Mouse (Mus musculus): ENCODE measurements around the gene Nos3.

Gene Nos3

DNA sequence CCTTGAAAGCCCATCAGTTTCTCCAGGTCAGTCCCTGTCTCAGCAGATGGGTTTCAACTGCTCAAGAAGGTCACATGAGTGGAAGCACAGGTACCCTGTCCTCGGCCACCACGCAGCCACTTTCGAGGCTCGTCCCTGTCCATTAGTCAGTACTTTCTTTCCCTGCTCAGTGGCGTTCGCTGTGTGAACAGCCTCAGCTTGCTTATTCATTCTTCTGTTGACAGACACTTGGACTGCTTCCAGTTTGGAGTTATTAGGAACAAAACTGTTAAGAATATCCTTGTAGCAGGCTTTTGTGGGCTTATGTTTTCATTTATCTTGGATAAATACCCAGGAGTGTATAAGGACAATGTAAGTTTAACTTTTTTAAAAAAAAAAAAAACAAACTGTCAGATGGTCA, 9.6 kb downstream of the Nos3 start:
- in situ Hi-C loops (cut with MboI, MseI): no loop called here

DNA sequence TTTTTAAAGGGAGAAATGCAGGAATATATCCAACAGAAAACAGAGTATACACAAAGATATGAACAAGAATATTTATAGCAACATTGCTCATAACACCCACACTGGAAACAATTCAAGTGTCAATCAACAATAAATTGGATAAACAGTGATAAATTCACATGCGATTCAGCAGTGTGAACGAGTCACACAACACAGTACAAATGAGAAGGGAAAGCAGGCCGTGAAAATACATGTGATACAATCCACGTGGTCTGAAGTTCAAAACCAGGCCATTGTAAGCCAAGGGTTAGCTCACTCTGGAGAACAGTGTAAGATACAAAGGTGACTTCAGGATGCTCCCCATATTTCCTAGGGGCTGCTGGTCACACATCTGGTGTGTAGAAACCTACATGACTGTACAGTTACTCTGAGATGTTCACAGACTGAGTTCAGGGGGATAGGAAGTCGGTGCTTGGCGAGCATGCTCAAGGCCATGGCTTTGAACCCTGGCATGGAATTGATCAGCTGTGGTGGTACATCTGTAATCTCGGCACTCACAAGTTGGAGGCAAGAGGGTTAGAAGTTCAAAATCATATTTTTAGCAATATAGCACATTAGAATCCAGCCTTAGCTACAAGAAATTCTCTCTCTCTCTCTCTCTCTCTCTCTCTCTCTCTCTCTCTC, 10.2 kb downstream of the Nos3 start:
- in situ Hi-C loops (cut with MboI, MseI): no loop called here

DNA sequence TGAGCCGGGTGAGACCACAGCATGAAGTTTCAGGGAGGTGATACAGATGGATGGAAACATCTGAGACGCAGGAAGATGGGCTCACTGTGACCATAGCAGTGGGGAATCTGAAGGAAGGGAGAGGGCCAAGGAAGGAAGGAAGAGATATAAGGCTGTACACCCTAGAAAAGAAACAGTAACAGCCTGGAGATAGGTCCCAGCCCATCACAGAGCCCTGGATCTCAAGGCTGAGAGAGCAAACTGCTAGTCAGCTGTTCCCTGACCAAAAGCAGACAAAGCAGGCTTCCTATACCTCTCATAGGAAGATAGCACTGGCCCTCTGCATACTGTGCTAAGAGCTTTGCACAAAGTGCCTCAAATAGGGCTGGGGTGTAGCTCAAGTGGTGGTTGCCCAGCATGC, 14.1 kb downstream of the Nos3 start:
- in situ Hi-C loops (cut with MboI, MseI): no loop called here

DNA sequence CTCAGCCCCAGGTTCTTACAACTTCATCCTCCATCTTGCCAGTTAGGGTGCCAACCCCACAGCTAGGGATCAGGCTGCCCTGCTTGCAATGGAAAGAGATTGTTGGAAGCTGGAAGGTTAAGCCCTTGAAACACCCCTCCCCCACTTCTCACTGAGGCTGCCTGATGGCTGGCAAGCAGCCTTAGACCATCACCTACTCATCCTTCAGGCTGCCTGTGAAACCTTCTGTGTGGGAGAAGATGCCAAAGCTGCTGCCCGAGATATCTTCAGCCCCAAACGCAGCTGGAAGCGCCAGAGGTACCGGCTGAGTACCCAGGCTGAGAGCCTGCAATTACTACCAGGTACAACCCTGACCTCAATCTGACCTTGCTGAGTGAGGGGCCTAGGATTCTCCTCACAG, 14.9 kb downstream of the Nos3 start:
- in situ Hi-C loops (cut with MboI, MseI): no loop called here

DNA sequence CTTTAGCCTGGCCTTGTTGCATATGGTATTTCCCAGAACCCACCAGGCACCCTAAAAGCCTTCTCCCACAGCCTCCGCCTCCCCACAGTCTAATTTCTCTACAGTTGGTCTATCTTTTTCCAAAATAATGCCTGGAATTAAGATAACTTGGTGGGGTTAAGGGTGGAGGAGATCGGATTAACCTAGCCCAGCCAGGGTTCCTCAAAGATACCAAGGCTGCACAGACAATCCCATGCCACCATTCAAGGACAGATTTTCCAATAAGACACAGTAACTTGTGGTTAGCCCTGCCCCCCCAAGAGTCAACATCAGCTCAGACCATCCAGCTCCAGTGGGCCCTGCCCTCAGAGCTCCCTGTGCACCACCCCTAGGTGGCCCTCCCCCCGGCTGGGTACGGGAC, 15.9 kb downstream of the Nos3 start:
- in situ Hi-C loops (cut with MboI, MseI): no loop called here

DNA sequence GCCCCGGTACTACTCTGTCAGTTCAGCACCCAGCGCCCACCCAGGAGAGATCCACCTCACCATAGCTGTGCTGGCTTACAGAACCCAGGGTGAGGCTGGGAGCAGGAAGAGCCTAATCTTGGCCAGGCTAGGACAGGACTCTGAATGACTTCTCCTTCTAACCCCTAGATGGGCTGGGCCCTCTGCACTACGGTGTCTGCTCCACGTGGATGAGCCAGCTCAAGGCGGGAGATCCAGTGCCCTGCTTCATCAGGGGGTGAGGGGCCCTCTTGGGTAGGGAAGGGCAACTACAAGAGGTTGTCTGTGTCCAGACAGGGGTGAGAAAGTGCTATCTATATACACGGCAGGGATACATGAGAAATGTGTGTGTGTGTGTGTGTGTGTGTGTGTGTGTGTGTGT, 16.9 kb downstream of the Nos3 start:
- in situ Hi-C loops (cut with MboI, MseI): no loop called here

DNA sequence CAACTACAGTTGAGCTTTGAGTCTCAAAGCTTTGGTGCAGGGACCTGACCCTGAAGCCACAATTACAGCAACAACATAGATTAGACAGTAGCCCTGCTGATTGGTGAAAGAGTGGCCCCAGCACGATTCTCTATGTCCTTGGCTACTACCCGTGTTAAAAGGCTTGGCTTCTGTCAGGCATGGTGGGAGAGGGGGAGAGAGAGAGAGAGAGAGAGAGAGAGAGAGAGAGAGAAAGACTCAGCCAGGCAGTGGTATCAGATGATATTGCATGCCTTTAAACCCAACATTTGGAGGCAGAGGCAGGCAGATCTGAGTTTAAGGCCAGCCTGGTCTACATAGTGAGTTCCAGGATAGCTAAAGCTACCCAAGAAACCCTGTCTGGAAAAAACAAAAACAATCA, 17.4 kb downstream of the Nos3 start:
- in situ Hi-C loops (cut with MboI, MseI): no loop called here

DNA sequence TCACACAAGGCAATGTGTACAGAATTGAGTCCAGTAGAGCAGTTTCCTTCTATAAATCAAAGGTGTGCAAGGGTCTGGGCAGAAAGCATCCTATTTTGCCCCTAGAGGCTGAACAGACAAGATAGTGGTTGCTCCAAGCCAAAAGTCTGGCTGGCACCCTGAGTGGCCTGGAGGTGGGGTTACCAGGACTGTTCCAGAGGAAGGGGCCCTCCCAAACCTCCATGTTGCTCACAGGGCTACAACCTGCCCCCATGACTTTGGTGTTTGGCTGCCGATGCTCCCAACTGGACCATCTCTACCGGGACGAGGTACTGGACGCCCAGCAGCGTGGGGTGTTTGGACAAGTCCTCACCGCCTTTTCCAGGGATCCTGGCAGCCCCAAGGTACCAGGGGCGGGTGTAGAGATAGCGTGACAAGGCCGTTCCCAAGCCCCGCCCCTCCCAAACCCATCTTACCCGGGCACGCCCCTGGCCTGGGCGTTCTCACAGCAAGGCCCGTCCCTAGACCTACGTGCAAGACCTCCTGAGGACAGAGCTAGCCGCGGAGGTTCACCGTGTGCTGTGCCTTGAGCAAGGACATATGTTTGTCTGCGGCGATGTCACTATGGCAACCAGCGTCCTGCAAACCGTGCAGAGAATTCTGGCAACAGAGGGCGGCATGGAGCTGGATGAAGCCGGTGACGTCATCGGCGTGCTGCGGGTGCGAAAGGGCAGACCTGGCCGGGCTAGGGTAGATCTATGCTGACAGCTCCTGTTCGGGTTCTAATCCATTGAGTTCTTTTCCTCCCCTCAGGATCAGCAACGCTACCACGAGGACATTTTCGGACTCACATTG, 18.6 kb downstream of the Nos3 start:
- in situ Hi-C loops (cut with MboI, MseI): no loop called here

DNA sequence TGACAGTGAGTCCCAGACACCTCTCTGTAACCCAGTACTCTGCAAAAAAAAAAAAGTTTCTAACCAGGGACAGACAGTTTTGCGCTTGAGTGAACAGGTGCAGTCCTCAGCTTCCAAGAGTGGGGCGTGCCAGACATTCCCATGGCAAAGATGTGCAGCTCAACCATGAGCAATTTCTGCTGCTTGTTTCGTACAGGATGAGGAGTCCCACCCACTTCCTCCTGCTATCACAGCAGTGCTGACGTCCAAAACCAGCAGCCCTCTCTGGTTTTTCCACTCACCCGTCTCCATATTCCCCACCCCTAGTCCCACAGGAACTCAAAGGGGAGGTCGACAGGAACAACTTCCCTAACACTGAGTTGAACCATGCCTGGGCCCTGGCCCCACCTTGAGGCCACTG, 19.8 kb downstream of the Nos3 start:
- in situ Hi-C loops (cut with MboI, MseI): no loop called here

DNA sequence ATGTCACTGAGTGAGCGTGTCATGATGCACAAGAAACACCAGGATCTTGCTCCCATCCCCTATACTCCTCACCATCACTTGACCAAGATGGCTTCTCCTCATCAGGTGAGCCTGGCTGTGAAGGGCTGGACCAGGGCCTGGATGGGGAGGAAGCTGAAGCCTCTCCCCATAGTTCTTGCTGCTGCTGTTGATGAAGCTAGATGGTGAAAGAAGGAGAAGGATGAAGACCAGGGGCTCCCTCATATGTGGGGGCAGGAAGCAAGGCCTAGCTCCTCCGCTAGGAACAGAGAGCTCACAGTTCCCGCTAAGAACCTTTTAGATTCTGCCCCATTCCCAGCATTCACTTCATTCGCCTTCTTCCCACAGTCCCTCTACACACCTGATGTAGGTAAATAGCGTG, 20.8 kb downstream of the Nos3 start:
- in situ Hi-C loops (cut with MboI, MseI): loop anchor here in 1 of 2 experiments (5.0 kb wide), 1 partner anchor 37 kb away; the partner anchor contains the start of genes Cdk5 and Slc4a2

DNA sequence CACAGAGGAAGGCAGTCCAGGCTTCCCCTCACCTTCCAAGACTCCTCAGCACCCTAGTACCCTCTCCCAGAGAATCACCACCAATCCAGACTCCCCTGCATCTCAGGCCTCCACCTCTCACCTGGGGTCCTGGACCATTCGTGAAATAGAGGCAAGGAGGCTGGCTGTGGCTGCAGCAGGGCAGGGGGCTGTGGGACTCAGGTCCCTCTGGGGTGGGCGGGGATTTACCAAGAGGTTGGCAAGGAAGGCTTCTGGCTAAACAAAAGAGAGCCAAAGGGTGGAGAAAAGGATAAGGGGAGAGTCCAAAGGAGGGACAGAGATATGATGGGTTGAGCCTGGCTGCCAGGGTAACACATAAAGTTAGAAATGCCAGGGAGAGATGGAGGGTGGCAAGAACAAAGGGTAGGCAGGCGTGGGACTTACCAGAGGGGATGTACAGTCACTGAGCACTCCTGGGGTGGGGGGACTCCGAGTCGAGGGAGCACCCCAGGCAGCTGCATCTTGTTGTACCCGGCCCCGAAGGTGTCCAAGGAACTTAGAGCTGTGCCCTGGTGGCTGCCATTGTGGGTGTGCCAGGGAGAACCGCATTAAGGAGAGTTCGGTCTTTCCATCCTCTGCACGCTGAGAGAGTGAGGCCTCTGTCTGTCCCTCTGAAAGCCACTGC, 21.4 kb downstream of the Nos3 start:
- in situ Hi-C loops (cut with MboI, MseI): loop anchor here in 1 of 2 experiments (5.0 kb wide), 1 partner anchor 36 kb away; the partner anchor contains the start of genes Cdk5 and Slc4a2

DNA sequence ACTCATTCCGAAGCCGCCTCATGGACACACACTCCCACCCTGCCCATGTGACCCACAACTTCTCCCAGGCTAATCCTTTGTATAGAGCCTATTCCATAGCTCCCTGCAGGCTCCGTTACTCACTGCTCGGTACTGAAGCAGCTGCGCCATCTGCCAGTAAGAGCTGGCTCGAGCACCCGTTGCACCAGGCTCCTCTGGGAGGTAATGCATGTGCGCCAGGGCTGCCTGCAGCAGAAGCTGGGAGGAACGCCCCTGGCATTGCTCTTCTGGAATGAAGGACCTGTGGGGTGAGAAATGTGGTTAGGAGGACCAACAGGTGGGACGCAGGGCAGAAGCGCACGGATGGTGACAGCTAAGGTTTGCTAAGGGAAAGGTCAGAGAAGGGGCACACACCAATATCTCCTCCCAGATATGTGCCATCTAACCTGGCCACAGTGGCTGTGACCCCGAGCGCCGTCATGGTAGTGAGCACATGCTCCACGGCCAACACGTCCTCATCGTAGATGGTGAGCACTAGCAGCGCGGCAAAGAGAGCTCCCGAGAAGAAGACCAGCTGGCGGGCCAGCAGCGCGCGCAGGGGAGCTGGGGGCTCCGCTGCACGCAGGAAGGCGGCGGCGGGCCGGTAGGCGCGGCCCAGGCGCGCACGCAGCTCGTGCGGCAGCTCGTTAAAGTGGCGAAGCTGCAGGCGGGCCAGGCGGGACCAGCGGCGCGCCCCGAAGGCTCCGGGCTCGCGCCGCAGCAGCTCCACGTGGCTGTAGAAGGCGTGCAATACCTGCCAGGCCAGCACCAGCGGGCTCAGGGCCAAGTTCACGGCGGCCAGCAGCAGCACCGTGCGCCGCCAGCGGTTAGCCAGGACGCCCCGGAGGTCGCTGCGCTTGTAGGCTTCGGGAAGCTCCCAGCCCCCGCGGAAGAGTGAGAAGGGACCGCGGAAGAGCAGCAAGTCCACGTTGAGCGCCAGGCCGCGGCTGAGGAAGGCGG, 22.9 kb downstream of the Nos3 start:
- in situ Hi-C loops (cut with MboI, MseI): loop anchor here in 1 of 2 experiments (5.0 kb wide), 1 partner anchor 35 kb away; the partner anchor contains the start of genes Cdk5 and Slc4a2

DNA sequence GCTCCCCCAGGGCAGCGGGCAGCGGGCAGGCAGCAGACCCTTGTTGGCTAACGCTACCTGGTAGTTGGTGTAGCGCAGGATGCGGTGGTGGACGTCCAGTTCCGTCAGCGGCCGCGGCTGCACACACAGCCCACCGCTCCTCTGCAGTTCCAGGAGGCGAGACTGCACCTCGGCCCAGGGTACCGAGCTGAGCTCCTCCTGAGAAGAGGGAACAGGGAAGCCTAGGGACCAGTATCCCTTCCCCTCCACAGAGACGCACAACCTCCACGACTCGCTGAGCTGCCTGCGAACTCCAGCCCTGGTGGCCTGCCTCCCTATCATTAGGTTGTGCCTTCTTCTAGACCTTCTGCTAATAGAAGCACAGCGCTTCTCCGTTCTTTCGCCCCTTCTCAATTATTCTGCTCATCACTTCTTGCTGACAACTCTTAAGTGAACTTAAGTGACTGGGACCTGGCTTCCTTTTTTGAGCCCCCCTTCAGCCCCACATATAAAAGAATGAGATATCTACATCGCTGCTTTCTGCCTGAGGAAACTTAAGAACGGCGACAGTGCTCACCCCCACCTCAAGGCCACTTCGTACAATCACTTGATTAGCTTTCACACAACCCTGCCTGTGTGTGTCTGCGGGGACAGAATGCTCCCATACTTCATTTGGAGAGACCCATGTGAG, 23.8 kb downstream of the Nos3 start:
- in situ Hi-C loops (cut with MboI, MseI): loop anchor here in 1 of 2 experiments (5.0 kb wide), 1 partner anchor 34 kb away; the partner anchor contains the start of genes Cdk5 and Slc4a2

DNA sequence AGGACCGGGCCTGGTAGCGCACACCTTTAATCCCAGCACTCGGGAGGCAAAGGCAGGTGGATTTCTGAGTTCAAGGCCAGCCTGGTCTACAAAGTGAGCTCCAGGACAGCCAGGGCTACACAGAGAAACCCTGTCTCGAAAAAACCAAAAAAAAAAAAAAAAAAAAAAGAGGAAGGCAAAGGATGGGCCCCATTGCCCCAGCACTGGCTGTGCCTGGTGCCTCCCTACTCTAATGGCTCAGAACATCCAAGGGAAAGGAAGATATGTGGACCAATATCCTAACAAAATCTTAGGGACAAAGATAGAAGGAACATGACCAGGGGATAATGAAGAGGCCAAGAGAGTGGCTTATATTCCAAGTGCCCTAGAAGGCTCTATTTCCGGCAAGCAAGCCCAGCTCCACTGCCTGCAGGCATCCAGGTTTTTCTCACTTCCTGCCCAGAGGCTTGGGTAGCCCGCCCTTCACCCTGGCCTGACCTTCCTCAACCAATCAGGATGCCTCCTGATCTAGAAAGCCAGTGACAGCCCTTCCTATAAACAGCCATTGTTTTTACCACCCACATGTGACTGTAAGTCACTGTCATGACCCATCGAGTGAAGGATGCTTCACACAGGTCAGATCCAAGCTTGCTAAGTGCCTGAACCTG, 24.5 kb downstream of the Nos3 start:
- in situ Hi-C loops (cut with MboI, MseI): loop anchor here in 1 of 2 experiments (5.0 kb wide), 1 partner anchor 33 kb away; the partner anchor contains the start of genes Cdk5 and Slc4a2

DNA sequence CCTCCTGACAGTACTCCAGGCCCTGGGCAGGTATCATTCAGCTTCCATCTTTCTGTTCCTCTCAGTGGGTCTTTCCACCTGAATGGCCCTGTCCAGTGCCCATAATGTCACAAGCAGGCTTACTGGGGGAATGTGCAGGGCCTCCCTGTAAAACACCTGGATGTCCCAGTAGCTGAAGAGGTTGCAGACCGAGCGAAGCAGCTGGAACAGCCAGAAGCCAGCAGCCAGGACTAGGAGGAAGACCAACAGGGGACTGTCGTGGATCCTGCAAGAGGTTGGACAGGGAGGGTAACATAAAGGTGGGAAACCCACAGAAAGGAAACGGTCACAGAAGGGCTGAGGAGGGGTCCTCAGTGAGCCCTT, 25.0 kb downstream of the Nos3 start:
- in situ Hi-C loops (cut with MboI, MseI): loop anchor here in 1 of 2 experiments (5.0 kb wide), 1 partner anchor 33 kb away; the partner anchor contains the start of genes Cdk5 and Slc4a2

DNA sequence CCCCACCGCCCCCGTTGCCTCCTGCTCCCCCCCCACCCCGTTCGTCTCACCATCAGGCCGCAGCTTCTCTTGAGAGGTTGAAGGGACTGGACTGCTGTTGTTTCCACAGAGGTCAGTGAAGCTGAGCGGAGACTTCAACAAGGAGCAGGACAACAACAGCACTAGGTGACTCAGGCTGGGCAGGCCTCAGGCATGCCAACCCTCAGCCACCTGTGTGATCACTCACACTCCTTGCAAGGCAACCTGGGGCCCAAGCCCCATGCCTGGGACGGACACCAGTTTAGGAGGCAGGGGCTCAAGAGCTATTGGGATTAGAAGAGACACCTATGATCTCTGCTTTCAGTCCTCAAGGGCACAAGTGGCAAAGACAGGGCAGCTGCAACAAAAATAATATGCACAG, 27.3 kb downstream of the Nos3 start, which contains the start of gene Atg9b:
Gene Atg9b, minus strand, starts transcription at position 280 of the 400 bp plus-strand sequence.
- in situ Hi-C loops (cut with MboI, MseI): no loop called here

DNA sequence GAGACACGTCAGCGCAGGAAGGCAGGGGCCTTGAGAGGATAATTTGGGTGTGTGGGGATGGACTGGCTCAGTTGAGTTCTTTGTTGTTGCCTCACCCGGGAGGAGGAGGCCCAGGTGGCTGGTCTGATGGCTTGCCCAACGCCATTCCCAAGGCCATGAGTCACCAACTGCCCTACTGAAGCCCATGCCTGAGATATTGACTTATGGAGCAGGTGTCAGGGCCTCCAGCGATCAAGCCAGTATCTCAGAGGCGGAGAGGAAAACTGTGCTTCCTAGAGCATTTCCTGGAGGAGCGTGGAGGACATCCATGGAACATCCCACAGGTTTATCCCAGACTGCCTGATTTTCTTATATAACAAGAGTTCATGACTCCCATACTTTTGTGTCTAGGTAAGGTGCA, 28.1 kb downstream of the Nos3 start:
- in situ Hi-C loops (cut with MboI, MseI): no loop called here

DNA sequence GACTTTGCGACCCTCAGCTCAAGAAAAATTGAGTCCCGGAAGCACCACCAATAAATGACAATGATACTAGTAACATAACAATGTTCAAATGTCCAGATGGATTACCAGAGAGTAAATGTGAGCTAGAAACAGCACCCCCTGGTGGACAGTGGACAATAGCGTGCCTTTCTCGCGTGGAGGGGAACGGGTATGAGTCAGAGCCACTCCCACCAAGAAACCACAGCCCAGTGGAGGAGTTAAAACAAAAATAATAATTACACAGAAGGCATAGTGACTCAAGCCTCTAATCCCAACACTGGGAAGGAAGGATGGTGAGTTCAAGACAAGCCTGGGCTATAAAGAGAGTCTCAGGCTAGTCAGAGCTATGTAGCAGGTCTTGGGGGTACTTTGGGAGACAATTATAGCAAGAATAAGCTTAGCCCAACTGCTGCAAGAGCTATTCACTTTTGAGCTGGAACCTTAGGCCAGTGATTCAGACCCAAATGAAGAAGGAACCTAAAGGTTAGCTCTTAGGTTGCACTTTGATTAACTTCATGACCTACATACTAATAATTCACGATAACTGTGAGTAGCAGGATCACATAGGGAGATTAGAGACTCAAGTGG, 28.9 kb downstream of the Nos3 start, which contains the start of gene Abcb8:
Gene Abcb8, plus strand, starts transcription at position 272 of the 606 bp plus-strand sequence.
- in situ Hi-C loops (cut with MboI, MseI): no loop called here
